Mouse (Mus musculus) retina, postnatal 7 days (tissue): Measurements from ENCODE around the gene Gm28308.
A peak's percentile ranks its signal among the peaks of the same experiment; 100 is the strongest.

Source experiments
- DNase-seq: peaks from one replicate; pipeline ENCODE4 v3.0.0-alpha.2; 2012; ENCODE audit warnings: low read depth, low spot score

The Gm28308 gene

GRCm38 (mm10) chr6:52246916-52247315, 33.8 kb upstream of the Gm28308 start:
- no peak for DNase-seq

- DNase-seq: no peak
Measured at GRCm38 (mm10) chr6:52246403-52246803, 33.3 kb upstream of the Gm28308 start.

- no peak for DNase-seq
Measured at GRCm38 (mm10) chr6:52245757-52246142, 32.6 kb upstream of the Gm28308 start, which contains the start of gene Hoxa11. Gene Hoxa11, minus strand, starts transcription at chr6:52245810.

- no peak for DNase-seq
Measured at GRCm38 (mm10) chr6:52245040-52245756, 32.1 kb upstream of the Gm28308 start.

GRCm38 (mm10) chr6:52244471-52245039, 31.4 kb upstream of the Gm28308 start:
- DNase-seq: no peak

GRCm38 (mm10) chr6:52243681-52244121, 30.6 kb upstream of the Gm28308 start:
- DNase-seq: no peak

GRCm38 (mm10) chr6:52242801-52243332, 29.7 kb upstream of the Gm28308 start:
- DNase-seq: no peak

- DNase-seq: no peak
Measured at GRCm38 (mm10) chr6:52241001-52241621, 28.0 kb upstream of the Gm28308 start.

- peak; percentile 59 for DNase-seq
Measured at GRCm38 (mm10) chr6:52240389-52241000, 27.4 kb upstream of the Gm28308 start, which contains the start of gene Hoxa10. Gene Hoxa10, minus strand, starts transcription at chr6:52240854.

- DNase-seq: no peak
Measured at GRCm38 (mm10) chr6:52239625-52240388, 26.7 kb upstream of the Gm28308 start.

- DNase-seq: no peak
Measured at GRCm38 (mm10) chr6:52238976-52239375, 25.8 kb upstream of the Gm28308 start.

GRCm38 (mm10) chr6:52238155-52238545, 25.0 kb upstream of the Gm28308 start:
- no peak for DNase-seq

GRCm38 (mm10) chr6:52237346-52238154, 24.4 kb upstream of the Gm28308 start:
- DNase-seq: no peak

GRCm38 (mm10) chr6:52236806-52237205, 23.7 kb upstream of the Gm28308 start:
- DNase-seq: no peak

- no peak for DNase-seq
Measured at GRCm38 (mm10) chr6:52235866-52236265, 22.7 kb upstream of the Gm28308 start.

- no peak for DNase-seq
Measured at GRCm38 (mm10) chr6:52235267-52235666, 22.1 kb upstream of the Gm28308 start.

GRCm38 (mm10) chr6:52234428-52235140, 21.4 kb upstream of the Gm28308 start:
- DNase-seq: no peak

- no peak for DNase-seq
Measured at GRCm38 (mm10) chr6:52233546-52234427, 20.6 kb upstream of the Gm28308 start.
